Mouse (Mus musculus): Measurements from ENCODE around the gene Prkg2. TPM values are rescaled to one million over a fixed set of nuclear protein-coding genes. Genes with fewer than 3 reads are reported as not detected.

The Prkg2 gene
- polyA plus RNA-seq (2015; fragmentation: Nextera tagmentation; extraction: Ambion mirVana) = 1.5 and 1.7 TPM in 2 replicates

- under 1% methylated on average over 91 of the region's 94 CpGs for WGBS
- Histone ChIP-seq H3K4me2 (ENCODE audit: low read length) (peak within 1 kb of the TSS; percentile 99), H3K27me3 (replicated peaks; ENCODE audit: control insufficient read depth, insufficient read depth, low read length) (no peaks in the 10 kb centered on the region), H3K9ac (ENCODE audit: low read depth, low read length) (peak within 1 kb of the TSS; percentile 76), H3K4me1 (ENCODE audit: control insufficient read depth, insufficient read depth, low read depth, low read length) (peaks cover 7% of the 10 kb centered on the region; the same call in 1 of the 2 replicates), H3K4me3 (ENCODE audit: low read length) (peak within 1 kb of the TSS; percentile 74), H3K36me3 (ENCODE audit: control insufficient read depth, insufficient read depth, low read length) (no peaks in the 10 kb centered on the region), H3K27ac (ENCODE audit: low read depth, low read length) (no peak within 1 kb of the TSS; the same call in 1 of the 2 replicates), H3K9me3 (ENCODE audit: control insufficient read depth, low read length) (no peaks in the 10 kb centered on the region)
- peak; percentile 84 for ATAC-seq
Observed at GRCm38 (mm10) chr5:99036596-99037441, at the start of gene Prkg2. Gene Prkg2 (minus strand): TSS chr5:99037351.

- no peak overlapping the region for H3K4me3 ChIP-seq (ENCODE audit: low read length)
- H3K9me3 ChIP-seq (ENCODE audit: control insufficient read depth, low read length) = no peaks in the 10 kb centered on the region
- H3K27ac ChIP-seq (ENCODE audit: low read depth, low read length) = no peak overlapping the region
- no peak for ATAC-seq
- no peak overlapping the region for H3K4me2 ChIP-seq (ENCODE audit: low read length)
- H3K9ac ChIP-seq (ENCODE audit: low read depth, low read length) = no peak overlapping the region
- no peaks in the 10 kb centered on the region for H3K36me3 ChIP-seq (ENCODE audit: control insufficient read depth, insufficient read depth, low read length)
- no peaks in the 10 kb centered on the region for H3K4me1 ChIP-seq (ENCODE audit: control insufficient read depth, insufficient read depth, low read depth, low read length)
- H3K27me3 ChIP-seq (replicated peaks; ENCODE audit: control insufficient read depth, insufficient read depth, low read length) = no peaks in the 10 kb centered on the region
- WGBS = 12% methylated on average over 5 of the region's 5 CpGs
Observed at GRCm38 (mm10) chr5:99083955-99084354, 46.8 kb upstream of the Prkg2 start.

- no peaks in the 10 kb centered on the region for H3K4me1 ChIP-seq (ENCODE audit: control insufficient read depth, insufficient read depth, low read depth, low read length)
- no peak overlapping the region for H3K9ac ChIP-seq (ENCODE audit: low read depth, low read length)
- ATAC-seq = no peak
- H3K27me3 ChIP-seq (replicated peaks; ENCODE audit: control insufficient read depth, insufficient read depth, low read length) = no peaks in the 10 kb centered on the region
- WGBS = 49% methylated on average over 2 of the region's 2 CpGs
- no peaks in the 10 kb centered on the region for H3K9me3 ChIP-seq (ENCODE audit: control insufficient read depth, low read length)
- no peak overlapping the region for H3K27ac ChIP-seq (ENCODE audit: low read depth, low read length)
- no peak overlapping the region for H3K4me3 ChIP-seq (ENCODE audit: low read length)
- no peaks in the 10 kb centered on the region for H3K36me3 ChIP-seq (ENCODE audit: control insufficient read depth, insufficient read depth, low read length)
- H3K4me2 ChIP-seq (ENCODE audit: low read length) = no peak overlapping the region
Observed at GRCm38 (mm10) chr5:99078375-99078774, 41.2 kb upstream of the Prkg2 start.

- Histone ChIP-seq H3K27me3 (replicated peaks; ENCODE audit: control insufficient read depth, insufficient read depth, low read length) (no peaks in the 10 kb centered on the region), H3K4me3 (ENCODE audit: low read length) (no peak overlapping the region), H3K4me2 (ENCODE audit: low read length) (no peak overlapping the region), H3K9me3 (ENCODE audit: control insufficient read depth, low read length) (no peaks in the 10 kb centered on the region), H3K9ac (ENCODE audit: low read depth, low read length) (no peak overlapping the region), H3K27ac (ENCODE audit: low read depth, low read length) (no peak overlapping the region), H3K4me1 (ENCODE audit: control insufficient read depth, insufficient read depth, low read depth, low read length) (no peaks in the 10 kb centered on the region), H3K36me3 (ENCODE audit: control insufficient read depth, insufficient read depth, low read length) (no peaks in the 10 kb centered on the region)
- ATAC-seq = no peak
- whole genome bisulfite sequencing = 89% methylated on average over 2 of the region's 2 CpGs
Observed at GRCm38 (mm10) chr5:99068391-99068790, 31.2 kb upstream of the Prkg2 start.

GRCm38 (mm10) chr5:99062582-99062981 is 25.4 kb upstream of the Prkg2 start:
- Histone ChIP-seq H3K4me1 (ENCODE audit: control insufficient read depth, insufficient read depth, low read depth, low read length) (no peaks in the 10 kb centered on the region), H3K4me2 (ENCODE audit: low read length) (no peak overlapping the region), H3K9me3 (ENCODE audit: control insufficient read depth, low read length) (no peaks in the 10 kb centered on the region), H3K36me3 (ENCODE audit: control insufficient read depth, insufficient read depth, low read length) (no peaks in the 10 kb centered on the region), H3K27ac (ENCODE audit: low read depth, low read length) (no peak overlapping the region), H3K9ac (ENCODE audit: low read depth, low read length) (no peak overlapping the region), H3K27me3 (replicated peaks; ENCODE audit: control insufficient read depth, insufficient read depth, low read length) (no peaks in the 10 kb centered on the region), H3K4me3 (ENCODE audit: low read length) (no peak overlapping the region)
- no peak for ATAC-seq

GRCm38 (mm10) chr5:99039021-99039420 is 1.9 kb upstream of the Prkg2 start:
- 98% methylated on average over 6 of the region's 6 CpGs for WGBS
- H3K27me3 ChIP-seq (replicated peaks; ENCODE audit: control insufficient read depth, insufficient read depth, low read length) = no peaks in the 10 kb centered on the region
- H3K9me3 ChIP-seq (ENCODE audit: control insufficient read depth, low read length) = no peaks in the 10 kb centered on the region
- H3K4me2 ChIP-seq (ENCODE audit: low read length) = no peak overlapping the region
- ATAC-seq = no peak
- no peak overlapping the region for H3K27ac ChIP-seq (ENCODE audit: low read depth, low read length)
- H3K36me3 ChIP-seq (ENCODE audit: control insufficient read depth, insufficient read depth, low read length) = no peaks in the 10 kb centered on the region
- H3K4me1 ChIP-seq (ENCODE audit: control insufficient read depth, insufficient read depth, low read depth, low read length) = peaks cover 7% of the 10 kb centered on the region; the same call in 1 of the 2 replicates
- no peak overlapping the region for H3K9ac ChIP-seq (ENCODE audit: low read depth, low read length)
- H3K4me3 ChIP-seq (ENCODE audit: low read length) = no peak overlapping the region

- peaks cover 7% of the 10 kb centered on the region; the same call in 1 of the 2 replicates for H3K4me1 ChIP-seq (ENCODE audit: control insufficient read depth, insufficient read depth, low read depth, low read length)
- no peaks in the 10 kb centered on the region for H3K9me3 ChIP-seq (ENCODE audit: control insufficient read depth, low read length)
- peak; percentile 65 for ATAC-seq
- H3K4me2 ChIP-seq (ENCODE audit: low read length) = peak overlapping the region; percentile 99
- peak overlapping the region; percentile 74 for H3K4me3 ChIP-seq (ENCODE audit: low read length)
- peak overlapping the region; percentile 76 for H3K9ac ChIP-seq (ENCODE audit: low read depth, low read length)
- H3K36me3 ChIP-seq (ENCODE audit: control insufficient read depth, insufficient read depth, low read length) = no peaks in the 10 kb centered on the region
- WGBS = 8% methylated on average over 9 of the region's 9 CpGs
- H3K27me3 ChIP-seq (replicated peaks; ENCODE audit: control insufficient read depth, insufficient read depth, low read length) = no peaks in the 10 kb centered on the region
- H3K27ac ChIP-seq (ENCODE audit: low read depth, low read length) = no peak overlapping the region
Observed at GRCm38 (mm10) chr5:99037442-99037811, 276 bp upstream of the Prkg2 start.

GRCm38 (mm10) chr5:99035961-99036360 is 1.2 kb downstream of the Prkg2 start:
- Histone ChIP-seq H3K4me3 (ENCODE audit: low read length) (peak overlapping the region; percentile 74), H3K27ac (ENCODE audit: low read depth, low read length) (no peak overlapping the region), H3K9me3 (ENCODE audit: control insufficient read depth, low read length) (no peaks in the 10 kb centered on the region), H3K36me3 (ENCODE audit: control insufficient read depth, insufficient read depth, low read length) (no peaks in the 10 kb centered on the region), H3K27me3 (replicated peaks; ENCODE audit: control insufficient read depth, insufficient read depth, low read length) (no peaks in the 10 kb centered on the region), H3K4me1 (ENCODE audit: control insufficient read depth, insufficient read depth, low read depth, low read length) (peaks cover 7% of the 10 kb centered on the region; the same call in 1 of the 2 replicates), H3K9ac (ENCODE audit: low read depth, low read length) (no peak overlapping the region), H3K4me2 (ENCODE audit: low read length) (peak overlapping the region; percentile 99)
- ATAC-seq = no peak
- WGBS = 40% methylated on average over 9 of the region's 9 CpGs

- 67% methylated on average over 6 of the region's 6 CpGs for WGBS
- Histone ChIP-seq H3K36me3 (ENCODE audit: control insufficient read depth, insufficient read depth, low read length) (no peaks in the 10 kb centered on the region), H3K27me3 (replicated peaks; ENCODE audit: control insufficient read depth, insufficient read depth, low read length) (no peaks in the 10 kb centered on the region), H3K9ac (ENCODE audit: low read depth, low read length) (no peak overlapping the region), H3K4me1 (ENCODE audit: control insufficient read depth, insufficient read depth, low read depth, low read length) (peaks cover 3% of the 10 kb centered on the region; the same call in 1 of the 2 replicates), H3K9me3 (ENCODE audit: control insufficient read depth, low read length) (no peaks in the 10 kb centered on the region), H3K4me2 (ENCODE audit: low read length) (no peak overlapping the region), H3K27ac (ENCODE audit: low read depth, low read length) (no peak overlapping the region), H3K4me3 (ENCODE audit: low read length) (no peak overlapping the region)
- ATAC-seq = no peak
Observed at GRCm38 (mm10) chr5:99031551-99032149, 5.5 kb downstream of the Prkg2 start.

All from hindbrain, embryonic 16.5 days (tissue).